Mouse (Mus musculus) thymus, adult 2 months (tissue): ENCODE results near the gene Lrit2.

Source experiments
- CTCF ChIP-seq: fragments of 200-500 bp; IDR thresholded peaks from 2 replicates; pipeline ENCODE4 v1.5.1; 2012; ENCODE audit warnings: mild to moderate bottlenecking, control low read depth, low read length, moderate library complexity, borderline replicate concordance; ENCODE audit not compliant: control insufficient read depth, poor library complexity, insufficient read depth; ENCODE audit errors: extremely low read depth
- POLR2A ChIP-seq: fragments of 200-500 bp; IDR thresholded peaks from 2 replicates; pipeline ENCODE4 v1.6.1; 2012; ENCODE audit warnings: mild to moderate bottlenecking, low read length, control low read depth, moderate library complexity; ENCODE audit not compliant: control insufficient read depth, poor library complexity, insufficient read depth; ENCODE audit errors: extremely low read depth

GRCm38 (mm10) chr14:37048914-37049410 lies 18.8 kb upstream of the Lrit2 start, which contains the start of gene Rgr:
- no peak for TF ChIP-seq CTCF
- TF ChIP-seq POLR2A, result no peak
